Mouse (Mus musculus): ENCODE results near the gene Gm12789. TPM values are rescaled to one million over a fixed set of nuclear protein-coding genes. Genes with fewer than 3 reads are reported as not detected.
A peak's percentile ranks its signal among the peaks of the same experiment; 100 is the strongest.
"Not testable (repeated sequence)": the region's sequence is repeated elsewhere in the genome, so short reads cannot be mapped to it uniquely, and the experiment has no call there.

The Gm12789 gene
- polyA plus RNA-seq (2015; fragmentation: Nextera tagmentation; extraction: Ambion mirVana) = not detected in 2 replicates

GRCm38 (mm10) chr4:101986326-101986725 is at the start of gene Gm12789:
TSS of gene Gm12789 (plus strand) at chr4:101986626.
- H3K27ac ChIP-seq (replicated peaks); H3K4me3 ChIP-seq; H3K9me3 ChIP-seq; H3K9ac ChIP-seq; H3K4me2 ChIP-seq; H3K36me3 ChIP-seq; H3K4me1 ChIP-seq (replicated peaks); ATAC-seq (ENCODE audit: low FRiP score, low read depth); H3K27me3 ChIP-seq: not testable (repeated sequence)
- 89% methylated on average over 2 of the region's 2 CpGs for WGBS

GRCm38 (mm10) chr4:101940107-101940506 is 46.3 kb upstream of the Gm12789 start, which contains the start of gene Gm12794:
TSS of gene Gm12794 (plus strand) at chr4:101940407.
- not testable (repeated sequence) for ATAC-seq (ENCODE audit: low FRiP score, low read depth); H3K27me3 ChIP-seq; H3K36me3 ChIP-seq; H3K9ac ChIP-seq; H3K9me3 ChIP-seq; H3K4me2 ChIP-seq; H3K4me1 ChIP-seq (replicated peaks); H3K4me3 ChIP-seq; H3K27ac ChIP-seq (replicated peaks)
- 73% methylated on average over 2 of the region's 2 CpGs for WGBS

- H3K9me3 ChIP-seq; H3K36me3 ChIP-seq; H3K4me1 ChIP-seq (replicated peaks); H3K4me2 ChIP-seq; H3K9ac ChIP-seq; ATAC-seq (ENCODE audit: low FRiP score, low read depth); H3K27ac ChIP-seq (replicated peaks); H3K4me3 ChIP-seq; H3K27me3 ChIP-seq: not testable (repeated sequence)
- 93% methylated on average over 1 of the region's 5 CpGs for WGBS
These were observed 5.5 kb upstream of the Gm12789 start, which contains the start of gene Gm12790 for GRCm38 (mm10) chr4:101980949-101981348. TSS of gene Gm12790 (minus strand) at chr4:101981049.

GRCm38 (mm10) chr4:101985678-101986077 is 748 bp upstream of the Gm12789 start:
- ATAC-seq (ENCODE audit: low FRiP score, low read depth) = no peak
- Histone ChIP-seq H3K27me3 (no peaks in the 10 kb centered on the region), H3K9ac (no peak overlapping the region), H3K27ac (replicated peaks) (no peak overlapping the region), H3K4me3 (no peak overlapping the region), H3K9me3 (no peaks in the 10 kb centered on the region), H3K36me3 (no peaks in the 10 kb centered on the region), H3K4me2 (no peak overlapping the region), H3K4me1 (replicated peaks) (no peaks in the 10 kb centered on the region)
- 88% methylated on average over 5 of the region's 5 CpGs for WGBS

- no peaks in the 10 kb centered on the region for H3K27me3 ChIP-seq
- no peak for ATAC-seq (ENCODE audit: low FRiP score, low read depth)
- no peaks in the 10 kb centered on the region for H3K36me3 ChIP-seq
- no peaks in the 10 kb centered on the region for H3K4me1 ChIP-seq (replicated peaks)
- H3K4me3 ChIP-seq = no peak overlapping the region
- H3K9me3 ChIP-seq = no peaks in the 10 kb centered on the region
- 96% methylated on average over 5 of the region's 5 CpGs for WGBS
- H3K9ac ChIP-seq = no peak overlapping the region
- no peak overlapping the region for H3K4me2 ChIP-seq
- no peak overlapping the region for H3K27ac ChIP-seq (replicated peaks)
These were observed 11.0 kb downstream of the Gm12789 start for GRCm38 (mm10) chr4:101997426-101997825.

GRCm38 (mm10) chr4:101998267-101998922 is 12.0 kb downstream of the Gm12789 start:
- peak; percentile 86 for ATAC-seq (ENCODE audit: low FRiP score, low read depth)
- Histone ChIP-seq H3K27ac (replicated peaks) (no peak overlapping the region), H3K4me3 (no peak overlapping the region), H3K27me3 (no peaks in the 10 kb centered on the region), H3K4me1 (replicated peaks) (no peaks in the 10 kb centered on the region), H3K9ac (no peak overlapping the region), H3K4me2 (peak overlapping the region; percentile 18; the same call in 1 of the 2 replicates), H3K9me3 (no peaks in the 10 kb centered on the region), H3K36me3 (no peaks in the 10 kb centered on the region)
- 43% methylated on average over 15 of the region's 15 CpGs for WGBS

GRCm38 (mm10) chr4:102026619-102027018 is 40.2 kb downstream of the Gm12789 start:
- no peak overlapping the region for H3K9ac ChIP-seq
- no peak overlapping the region for H3K27ac ChIP-seq (replicated peaks)
- H3K4me1 ChIP-seq (replicated peaks) = no peaks in the 10 kb centered on the region
- H3K27me3 ChIP-seq = no peaks in the 10 kb centered on the region
- WGBS = 88% methylated on average over 6 of the region's 6 CpGs
- ATAC-seq (ENCODE audit: low FRiP score, low read depth) = no peak
- H3K9me3 ChIP-seq = no peaks in the 10 kb centered on the region
- H3K36me3 ChIP-seq = no peaks in the 10 kb centered on the region
- no peak overlapping the region for H3K4me3 ChIP-seq
- H3K4me2 ChIP-seq = no peak overlapping the region

Other genes starting within 250 kb of the Gm12789 start
- gene B020004J07Rik, start 142.6 kb upstream of the Gm12789 start, polyA plus RNA-seq (2015; fragmentation: Nextera tagmentation; extraction: Ambion mirVana) = not detected in 2 replicates
- gene C130073F10Rik, start 92.8 kb upstream of the Gm12789 start, polyA plus RNA-seq (2015; fragmentation: Nextera tagmentation; extraction: Ambion mirVana) = not detected in 2 replicates
- gene Gm12800, start 77.5 kb upstream of the Gm12789 start, polyA plus RNA-seq (2015; fragmentation: Nextera tagmentation; extraction: Ambion mirVana) = not detected in 2 replicates
- not detected in 2 replicates for gene Gm12794, start 46.2 kb upstream of the Gm12789 start, polyA plus RNA-seq (2015; fragmentation: Nextera tagmentation; extraction: Ambion mirVana)
- gene Gm12790, start 5.6 kb upstream of the Gm12789 start, polyA plus RNA-seq (2015; fragmentation: Nextera tagmentation; extraction: Ambion mirVana) = not detected in 2 replicates
- gene Pde4b, start 100.9 kb downstream of the Gm12789 start, polyA plus RNA-seq (2015; fragmentation: Nextera tagmentation; extraction: Ambion mirVana) = 44.0 TPM in 2 replicates

Measured in hindbrain, embryonic 15.5 days (tissue).